Mouse (Mus musculus): Measurements from ENCODE around the gene Rrn3. TPM values are rescaled to one million over a fixed set of nuclear protein-coding genes. Genes with fewer than 3 reads are reported as not detected.
A peak's percentile ranks its signal among the peaks of the same experiment; 100 is the strongest.
"Not testable (repeated sequence)": the region's sequence is repeated elsewhere in the genome, so short reads cannot be mapped to it uniquely, and the experiment has no call there.

The Rrn3 gene
- polyA plus RNA-seq (2015; fragmentation: Nextera tagmentation; extraction: Ambion mirVana) = 70.2 and 72.7 TPM in 2 replicates

DNA sequence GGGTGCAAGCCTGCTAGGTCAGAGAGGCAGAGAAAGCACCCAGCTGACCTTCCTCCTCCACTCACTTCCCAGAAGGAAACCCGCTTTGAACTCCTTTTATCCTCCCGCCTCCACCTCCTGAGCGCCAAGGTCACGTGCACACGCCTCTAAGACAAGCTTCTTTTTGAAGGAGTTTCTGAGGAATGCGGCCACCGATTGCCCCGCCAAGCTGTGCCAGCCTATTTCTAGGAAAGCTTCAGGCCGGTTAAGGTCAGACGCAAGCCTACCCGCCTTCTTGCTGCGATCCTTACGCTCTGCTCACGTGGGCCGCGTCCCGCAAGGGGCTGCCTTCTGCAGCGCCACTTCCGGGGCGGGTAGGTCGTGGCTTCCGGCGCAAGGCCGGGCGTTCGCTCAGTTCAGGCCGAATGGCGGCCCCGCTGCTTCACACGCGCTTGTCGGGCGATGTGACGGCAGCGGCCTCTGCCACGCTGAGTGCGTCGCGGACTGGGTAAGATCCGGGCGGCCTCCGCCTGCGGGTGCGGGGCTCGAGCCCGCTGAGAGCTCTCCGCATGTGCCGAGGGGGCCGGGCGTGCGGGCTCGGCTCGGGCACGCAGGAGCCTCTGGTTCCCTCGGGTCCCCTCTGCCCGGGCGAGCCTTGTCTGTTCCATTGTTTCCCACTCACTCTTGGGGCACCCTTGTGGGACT is at the start of gene Rrn3:
Rrn3 (plus strand) TSS at position 356 of the 684 bp plus-strand sequence.
- Histone ChIP-seq H3K27ac (peak within 1 kb of the TSS; percentile 88), H3K27me3 (no peaks in the 10 kb centered on the region), H3K4me3 (peak within 1 kb of the TSS; percentile 84), H3K9ac (peak within 1 kb of the TSS; percentile 95), H3K4me1 (peaks cover 19% of the 10 kb centered on the region), H3K36me3 (peaks cover 21% of the 10 kb centered on the region), H3K4me2 (peak within 1 kb of the TSS; percentile 77), H3K9me3 (no peaks in the 10 kb centered on the region)
- WGBS = under 1% methylated on average over 57 of the region's 57 CpGs
- ATAC-seq (ENCODE audit: insufficient number of reproducible peaks, insufficient read depth, low FRiP score, low TSS enrichment, low read depth) = peak; percentile 96

DNA sequence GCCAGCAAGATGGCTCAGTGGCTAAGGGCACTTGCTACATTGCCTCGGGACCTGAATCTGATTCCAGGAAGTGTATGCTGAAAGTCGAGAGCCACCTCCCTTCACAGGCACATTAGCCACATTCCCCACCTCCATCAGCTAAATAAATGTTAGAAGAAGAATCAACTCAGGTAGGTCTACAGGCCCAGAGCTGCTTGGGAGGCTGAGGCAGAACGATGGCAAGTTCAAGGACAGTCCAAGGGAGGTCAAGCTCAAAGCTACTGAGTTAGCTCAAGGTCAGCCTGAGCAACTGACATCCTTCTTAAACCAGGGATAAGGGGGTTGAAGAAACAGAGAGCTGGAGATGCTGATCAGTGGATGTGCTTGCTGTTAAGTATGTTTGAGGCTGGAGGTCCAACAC is 47.7 kb upstream of the Rrn3 start:
- no peak overlapping the region for H3K4me2 ChIP-seq
- H3K36me3 ChIP-seq = no peaks in the 10 kb centered on the region
- no peak overlapping the region for H3K9ac ChIP-seq
- no peak overlapping the region for H3K4me3 ChIP-seq
- H3K27me3 ChIP-seq = peaks cover 6% of the 10 kb centered on the region; the same call in 1 of the 2 replicates
- no peak overlapping the region for H3K27ac ChIP-seq
- no peaks in the 10 kb centered on the region; the same call in 1 of the 2 replicates for H3K4me1 ChIP-seq
- WGBS = 76% methylated on average over 3 of the region's 3 CpGs
- H3K9me3 ChIP-seq = no peaks in the 10 kb centered on the region
- ATAC-seq (ENCODE audit: insufficient number of reproducible peaks, insufficient read depth, low FRiP score, low TSS enrichment, low read depth) = no peak

DNA sequence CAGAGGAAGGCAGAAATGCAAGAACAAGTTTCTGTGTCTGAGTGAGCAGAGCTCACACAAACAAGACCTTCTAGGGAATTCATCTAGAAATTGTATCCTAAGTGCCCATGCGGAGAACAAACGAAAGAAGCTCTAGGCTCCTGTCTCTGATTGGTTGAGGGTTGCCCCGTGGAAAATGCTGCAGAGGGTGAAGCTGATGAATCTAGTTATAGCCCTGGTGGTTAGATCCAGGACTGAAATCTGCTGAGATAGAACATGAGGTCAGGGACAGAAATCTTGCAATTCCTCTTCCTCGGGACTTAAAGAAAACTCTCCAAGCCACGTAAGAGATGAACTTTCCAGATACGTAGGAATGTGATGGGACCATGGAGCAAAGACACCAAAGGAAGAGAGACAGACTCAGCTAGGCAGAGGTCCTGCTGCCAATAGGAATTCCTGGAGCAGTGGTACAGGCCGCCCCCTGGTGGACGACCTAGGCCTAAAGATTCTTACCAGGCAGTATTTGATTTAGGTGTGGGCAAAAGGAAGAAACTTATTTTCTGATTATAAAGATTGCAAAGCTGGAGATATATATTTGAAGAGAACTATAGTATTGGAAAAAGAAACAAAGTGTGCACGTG is 46.9 kb upstream of the Rrn3 start:
- H3K4me1 ChIP-seq = no peaks in the 10 kb centered on the region; the same call in 1 of the 2 replicates
- no peak overlapping the region for H3K27ac ChIP-seq
- no peaks in the 10 kb centered on the region for H3K9me3 ChIP-seq
- peaks cover 6% of the 10 kb centered on the region; the same call in 1 of the 2 replicates for H3K27me3 ChIP-seq
- H3K4me2 ChIP-seq = no peak overlapping the region
- no peak overlapping the region for H3K4me3 ChIP-seq
- ATAC-seq (ENCODE audit: insufficient number of reproducible peaks, insufficient read depth, low FRiP score, low TSS enrichment, low read depth) = no peak
- WGBS = 19% methylated on average over 9 of the region's 9 CpGs
- no peak overlapping the region for H3K9ac ChIP-seq
- no peaks in the 10 kb centered on the region for H3K36me3 ChIP-seq

DNA sequence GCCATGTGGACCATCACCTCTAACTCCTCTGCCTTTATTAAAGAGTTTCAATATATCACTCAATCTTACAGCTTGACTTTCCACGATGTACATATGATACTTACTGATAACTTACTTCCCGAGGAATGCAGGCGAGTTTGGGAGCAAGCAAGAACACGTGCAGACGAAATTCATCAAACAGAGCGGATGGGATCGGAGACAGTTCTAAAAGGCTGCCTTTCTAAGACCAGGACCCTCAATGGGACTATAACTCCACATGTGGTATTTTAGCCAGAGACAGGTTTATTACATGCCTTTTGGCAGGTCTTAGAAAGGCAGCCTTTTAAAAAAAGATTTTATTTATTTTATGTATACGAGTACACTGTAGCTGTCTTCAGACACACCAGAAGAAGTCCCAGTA is 44.5 kb upstream of the Rrn3 start:
- no peaks in the 10 kb centered on the region for H3K36me3 ChIP-seq
- no peak overlapping the region for H3K27ac ChIP-seq
- ATAC-seq (ENCODE audit: insufficient number of reproducible peaks, insufficient read depth, low FRiP score, low TSS enrichment, low read depth) = no peak
- no peak overlapping the region for H3K4me3 ChIP-seq
- H3K9ac ChIP-seq = no peak overlapping the region
- 70% methylated on average over 8 of the region's 8 CpGs for WGBS
- no peaks in the 10 kb centered on the region for H3K27me3 ChIP-seq
- H3K9me3 ChIP-seq = no peaks in the 10 kb centered on the region
- H3K4me2 ChIP-seq = no peak overlapping the region
- H3K4me1 ChIP-seq = no peaks in the 10 kb centered on the region; the same call in 1 of the 2 replicates

DNA sequence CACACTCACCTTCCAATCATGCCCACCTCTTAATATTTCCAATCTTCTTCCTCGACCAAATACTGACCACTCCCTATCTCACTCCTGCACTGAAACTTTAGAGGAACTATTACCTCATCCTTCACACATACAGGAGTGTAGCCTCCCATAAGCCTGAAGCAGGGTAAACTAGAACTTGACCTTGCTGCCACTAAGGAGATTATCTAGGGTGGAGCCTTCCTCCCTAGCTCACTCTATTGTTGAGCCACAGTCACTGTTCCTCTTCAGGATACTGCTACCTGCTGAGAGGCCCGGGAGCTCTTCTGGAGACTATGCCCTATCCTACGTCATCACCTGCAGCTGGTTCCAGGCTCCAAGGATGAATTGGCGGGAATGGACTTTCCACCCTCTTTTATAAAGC is 41.5 kb upstream of the Rrn3 start:
- not testable (repeated sequence) for H3K4me2 ChIP-seq; H3K36me3 ChIP-seq; H3K27ac ChIP-seq; H3K9ac ChIP-seq; H3K4me1 ChIP-seq; ATAC-seq (ENCODE audit: insufficient number of reproducible peaks, insufficient read depth, low FRiP score, low TSS enrichment, low read depth); H3K4me3 ChIP-seq; H3K9me3 ChIP-seq; H3K27me3 ChIP-seq
- WGBS = 56% methylated on average over 4 of the region's 4 CpGs

- no peak overlapping the region for H3K4me2 ChIP-seq
- no peaks in the 10 kb centered on the region for H3K36me3 ChIP-seq
- H3K4me1 ChIP-seq = no peaks in the 10 kb centered on the region
- no peaks in the 10 kb centered on the region for H3K27me3 ChIP-seq
- H3K9me3 ChIP-seq = no peaks in the 10 kb centered on the region
- no peak overlapping the region for H3K27ac ChIP-seq
- no peak overlapping the region for H3K9ac ChIP-seq
- H3K4me3 ChIP-seq = no peak overlapping the region
- ATAC-seq (ENCODE audit: insufficient number of reproducible peaks, insufficient read depth, low FRiP score, low TSS enrichment, low read depth) = no peak
- 63% methylated on average over 2 of the region's 2 CpGs for WGBS
Measured at GRCm38 (mm10) chr16:13740844-13741243, 39.7 kb upstream of the Rrn3 start.

DNA sequence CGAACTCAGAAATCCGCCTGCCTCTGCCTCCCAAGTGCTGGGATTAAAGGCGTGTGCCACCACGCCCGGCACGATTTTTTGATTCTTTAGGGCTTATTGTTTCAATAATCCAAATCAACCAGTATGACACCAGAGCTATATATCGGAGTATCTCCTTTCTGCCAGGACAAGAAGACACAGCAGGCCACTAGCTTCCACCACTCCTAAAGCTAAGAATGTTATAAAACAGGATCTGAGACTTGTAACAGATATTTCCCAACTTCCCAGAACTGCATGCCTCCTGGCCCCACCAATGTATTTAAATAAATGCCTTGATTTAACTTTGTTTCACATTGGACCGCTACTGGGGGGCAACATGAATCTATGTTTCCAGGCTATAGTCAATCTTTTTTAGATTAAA is 32.8 kb upstream of the Rrn3 start:
- ATAC-seq (ENCODE audit: insufficient number of reproducible peaks, insufficient read depth, low FRiP score, low TSS enrichment, low read depth) = no peak
- H3K4me3 ChIP-seq = no peak overlapping the region
- H3K9ac ChIP-seq = no peak overlapping the region
- H3K36me3 ChIP-seq = no peaks in the 10 kb centered on the region
- no peak overlapping the region for H3K27ac ChIP-seq
- no peak overlapping the region for H3K4me2 ChIP-seq
- 93% methylated on average over 8 of the region's 8 CpGs for WGBS
- H3K27me3 ChIP-seq = peaks cover 19% of the 10 kb centered on the region
- H3K4me1 ChIP-seq = no peaks in the 10 kb centered on the region
- no peaks in the 10 kb centered on the region for H3K9me3 ChIP-seq

DNA sequence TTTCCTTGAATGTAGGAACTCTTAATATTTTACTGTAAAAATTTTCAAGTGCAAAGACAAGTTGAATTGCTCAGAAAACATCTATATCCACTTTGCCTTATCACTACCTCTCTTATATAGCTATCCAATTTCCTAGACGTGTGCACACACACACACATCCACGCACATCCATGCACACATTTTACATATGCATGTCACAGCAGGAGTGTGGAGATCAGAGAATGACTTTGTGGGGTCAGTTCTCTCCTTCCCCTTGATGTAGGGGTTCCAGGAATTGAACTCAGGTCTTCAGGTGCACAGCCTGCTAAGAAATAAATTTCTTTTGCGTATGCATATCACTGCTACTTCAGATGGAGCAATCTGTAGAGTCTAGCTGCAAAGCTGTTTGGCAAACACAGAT is 32.4 kb upstream of the Rrn3 start:
- H3K9me3 ChIP-seq = no peaks in the 10 kb centered on the region
- H3K27ac ChIP-seq = no peak overlapping the region
- no peak for ATAC-seq (ENCODE audit: insufficient number of reproducible peaks, insufficient read depth, low FRiP score, low TSS enrichment, low read depth)
- H3K4me3 ChIP-seq = no peak overlapping the region
- H3K4me2 ChIP-seq = no peak overlapping the region
- no peaks in the 10 kb centered on the region for H3K36me3 ChIP-seq
- H3K27me3 ChIP-seq = peaks cover 19% of the 10 kb centered on the region
- 68% methylated on average over 3 of the region's 3 CpGs for WGBS
- H3K9ac ChIP-seq = no peak overlapping the region
- no peaks in the 10 kb centered on the region for H3K4me1 ChIP-seq

DNA sequence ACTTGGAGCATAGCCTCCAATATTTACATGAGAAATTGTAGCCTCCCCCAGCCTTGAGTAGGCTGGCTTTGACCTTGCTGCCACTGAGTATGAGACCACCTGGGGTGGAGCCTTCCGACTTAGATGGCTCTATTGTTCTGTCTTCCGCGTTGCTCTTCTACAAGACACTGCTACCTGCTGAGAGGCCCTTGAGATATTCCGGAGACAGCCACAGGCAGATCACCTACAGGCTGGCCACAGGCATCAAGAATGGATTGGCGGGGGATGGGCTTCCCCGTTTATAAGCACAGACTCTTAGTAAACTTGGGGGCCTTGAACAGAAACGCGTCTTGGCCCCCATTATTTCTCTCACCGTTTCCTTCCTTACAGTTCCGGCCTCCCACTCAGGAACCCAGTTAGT is 31.7 kb upstream of the Rrn3 start:
- 19% methylated on average over 10 of the region's 10 CpGs for WGBS
- peaks cover 19% of the 10 kb centered on the region for H3K27me3 ChIP-seq
- not testable (repeated sequence) for ATAC-seq (ENCODE audit: insufficient number of reproducible peaks, insufficient read depth, low FRiP score, low TSS enrichment, low read depth); H3K4me1 ChIP-seq; H3K9ac ChIP-seq; H3K4me2 ChIP-seq; H3K27ac ChIP-seq; H3K4me3 ChIP-seq; H3K9me3 ChIP-seq; H3K36me3 ChIP-seq

DNA sequence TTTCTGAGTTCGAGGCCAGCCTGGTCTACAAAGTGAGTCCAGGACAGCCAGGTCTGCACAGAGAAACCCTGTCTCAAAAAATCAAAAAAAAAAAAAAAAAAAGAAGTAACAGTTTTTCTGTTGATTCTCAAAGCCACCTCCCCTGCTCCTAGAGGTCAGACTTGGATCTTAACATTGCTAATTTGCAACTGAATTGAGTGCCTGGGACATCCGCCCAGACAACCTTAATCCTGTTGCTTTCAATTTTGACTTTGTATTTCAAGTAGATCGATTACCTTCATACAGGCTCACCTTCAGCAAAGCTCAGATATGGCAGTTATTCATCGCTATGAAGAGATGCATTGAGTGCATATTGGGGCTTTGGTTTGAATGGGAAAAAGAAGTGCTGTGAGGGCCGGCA is 31.2 kb upstream of the Rrn3 start:
- Histone ChIP-seq H3K9ac (no peak overlapping the region), H3K27ac (no peak overlapping the region), H3K27me3 (peaks cover 19% of the 10 kb centered on the region), H3K4me2 (no peak overlapping the region), H3K36me3 (no peaks in the 10 kb centered on the region), H3K9me3 (no peaks in the 10 kb centered on the region), H3K4me1 (no peaks in the 10 kb centered on the region), H3K4me3 (no peak overlapping the region)
- ATAC-seq (ENCODE audit: insufficient number of reproducible peaks, insufficient read depth, low FRiP score, low TSS enrichment, low read depth) = no peak
- WGBS = 44% methylated on average over 5 of the region's 5 CpGs

DNA sequence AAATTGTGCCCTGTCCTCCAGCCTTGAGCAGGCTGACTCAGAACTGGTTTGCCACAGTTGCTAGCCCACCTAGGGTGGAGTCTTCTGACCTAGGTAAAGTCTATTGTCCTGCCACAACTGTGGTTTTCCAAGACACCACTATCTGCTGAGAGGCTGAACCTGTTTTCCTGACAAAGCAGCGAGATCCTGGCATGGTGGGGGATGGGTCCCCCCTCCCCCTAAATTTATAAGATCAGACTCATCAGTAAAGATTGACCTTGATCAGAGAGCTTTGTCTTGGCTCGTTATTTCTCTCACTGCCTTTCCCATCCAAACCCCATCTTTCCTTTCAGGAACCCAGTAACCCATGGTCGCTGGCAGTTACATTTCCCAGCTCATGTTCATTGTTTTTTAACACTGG is 30.5 kb upstream of the Rrn3 start:
- Histone ChIP-seq H3K27ac (no peak overlapping the region), H3K4me2 (no peak overlapping the region), H3K9ac (no peak overlapping the region), H3K27me3 (peaks cover 23% of the 10 kb centered on the region), H3K4me3 (no peak overlapping the region), H3K4me1 (0 out of 2 replicates have a peak, but pooled peaks cover 3% of the 10 kb centered on the region), H3K9me3 (no peaks in the 10 kb centered on the region), H3K36me3 (no peaks in the 10 kb centered on the region)
- WGBS = 47% methylated on average over 3 of the region's 3 CpGs
- ATAC-seq (ENCODE audit: insufficient number of reproducible peaks, insufficient read depth, low FRiP score, low TSS enrichment, low read depth) = no peak

GRCm38 (mm10) chr16:13750626-13751025 is 29.9 kb upstream of the Rrn3 start:
- Histone ChIP-seq H3K4me2 (no peak overlapping the region), H3K36me3 (no peaks in the 10 kb centered on the region), H3K9me3 (no peaks in the 10 kb centered on the region), H3K27me3 (peaks cover 25% of the 10 kb centered on the region), H3K27ac (no peak overlapping the region), H3K4me1 (0 out of 2 replicates have a peak, but pooled peaks cover 5% of the 10 kb centered on the region), H3K4me3 (no peak overlapping the region), H3K9ac (no peak overlapping the region)
- no peak for ATAC-seq (ENCODE audit: insufficient number of reproducible peaks, insufficient read depth, low FRiP score, low TSS enrichment, low read depth)
- WGBS = 93% methylated on average over 13 of the region's 13 CpGs

All from embryonic facial prominence, embryonic 13.5 days (tissue).